Mouse (Mus musculus): Measurements from ENCODE around the gene Cdcp1.

Gene Cdcp1

DNA sequence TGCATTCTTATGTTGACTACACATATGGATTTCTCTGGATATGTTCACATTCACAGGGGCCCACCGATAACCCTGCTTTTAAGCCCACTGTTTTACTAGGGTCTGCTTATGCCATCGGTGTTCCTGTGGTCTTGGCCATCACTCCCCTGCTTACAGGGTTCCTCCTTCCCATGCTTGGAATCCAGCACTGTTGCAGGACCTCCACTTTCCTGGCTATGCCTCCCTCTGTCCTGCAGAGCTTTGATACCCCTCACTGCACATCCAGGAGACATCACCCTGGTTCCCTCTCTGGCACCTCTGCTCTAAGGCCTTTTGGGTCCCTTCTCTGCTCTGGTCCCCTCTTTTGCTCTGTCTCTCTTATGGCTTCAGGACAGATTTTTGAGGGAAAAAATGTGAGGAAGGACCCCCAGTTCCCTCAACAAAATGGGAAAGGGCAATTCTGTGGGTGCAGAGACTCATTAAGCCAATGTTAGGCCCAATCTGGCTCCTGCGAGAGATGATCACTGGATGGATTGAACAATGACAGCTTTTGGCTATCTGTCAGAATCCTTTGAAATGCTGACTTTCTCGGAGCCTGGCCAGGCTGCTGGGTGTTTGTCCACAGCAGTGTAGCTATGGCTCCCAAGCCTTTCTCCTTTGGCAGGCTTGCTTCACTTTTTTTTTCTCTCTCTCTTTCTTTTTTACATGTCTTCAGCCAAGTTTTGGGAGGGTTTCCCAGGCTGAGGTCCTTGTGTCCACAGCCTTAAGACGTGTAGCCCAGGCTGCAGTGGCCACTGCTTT is 65.4 kb downstream of the Cdcp1 start, which contains the start of gene Clec3b:
Gene Clec3b (plus strand): TSS at position 706 of the 780 bp plus-strand sequence.
- DNase-seq = peak; percentile 63

DNA sequence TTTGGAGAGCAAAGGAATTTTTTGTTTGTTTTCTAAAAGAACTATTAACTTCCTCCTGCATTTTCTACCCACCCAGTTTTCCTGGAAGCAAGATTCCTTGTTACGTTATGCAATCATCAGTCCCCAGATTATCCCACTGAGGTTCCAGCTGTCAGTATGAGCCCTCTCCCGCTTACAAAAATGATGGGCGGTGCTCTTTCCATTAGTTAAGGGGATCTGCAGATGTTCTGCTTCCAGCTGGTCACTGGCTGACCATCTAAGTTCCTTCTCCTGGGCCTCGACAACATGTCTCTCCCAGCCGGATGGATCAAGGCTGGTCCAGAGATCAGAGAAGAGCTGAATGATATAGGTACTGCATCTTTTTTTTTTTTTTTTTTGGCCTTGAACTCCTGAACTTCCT is 67.4 kb downstream of the Cdcp1 start:
- peak; percentile 33 for DNase-seq

DNA sequence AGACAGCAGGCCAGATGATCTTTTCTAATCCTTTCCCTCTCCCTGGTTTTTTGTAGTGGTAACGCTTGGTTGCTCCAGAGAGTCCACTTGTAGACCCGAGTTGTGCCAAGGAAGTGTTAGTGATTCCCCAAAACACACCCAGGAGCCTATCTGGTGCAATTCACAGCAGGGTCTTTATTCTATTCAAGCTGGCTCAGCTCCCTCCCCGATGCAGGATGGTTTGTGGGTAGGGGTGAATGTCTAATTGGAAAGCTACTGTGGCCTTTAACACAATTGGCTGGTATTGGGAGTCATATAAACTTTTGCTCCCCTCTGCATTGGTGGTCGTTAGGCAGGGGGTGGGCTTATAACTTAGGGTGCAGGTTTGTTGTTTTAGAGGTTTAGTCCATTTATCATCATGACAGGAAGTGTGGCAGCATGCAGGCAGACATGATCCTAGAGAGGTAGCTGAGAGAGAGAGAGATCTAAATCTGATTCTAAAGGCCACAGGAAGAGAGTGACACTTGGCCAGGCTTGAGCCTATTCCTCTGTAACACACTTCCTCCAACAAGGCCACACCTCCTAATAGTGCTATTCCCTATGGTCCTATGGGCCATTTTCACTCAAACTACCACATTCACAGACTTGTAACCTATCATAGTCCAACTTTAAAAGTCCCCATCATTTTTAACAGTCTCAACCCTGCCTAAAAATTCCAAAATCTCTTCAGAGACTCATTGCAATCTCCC is 75.8 kb downstream of the Cdcp1 start:
- no peak for DNase-seq

DNA sequence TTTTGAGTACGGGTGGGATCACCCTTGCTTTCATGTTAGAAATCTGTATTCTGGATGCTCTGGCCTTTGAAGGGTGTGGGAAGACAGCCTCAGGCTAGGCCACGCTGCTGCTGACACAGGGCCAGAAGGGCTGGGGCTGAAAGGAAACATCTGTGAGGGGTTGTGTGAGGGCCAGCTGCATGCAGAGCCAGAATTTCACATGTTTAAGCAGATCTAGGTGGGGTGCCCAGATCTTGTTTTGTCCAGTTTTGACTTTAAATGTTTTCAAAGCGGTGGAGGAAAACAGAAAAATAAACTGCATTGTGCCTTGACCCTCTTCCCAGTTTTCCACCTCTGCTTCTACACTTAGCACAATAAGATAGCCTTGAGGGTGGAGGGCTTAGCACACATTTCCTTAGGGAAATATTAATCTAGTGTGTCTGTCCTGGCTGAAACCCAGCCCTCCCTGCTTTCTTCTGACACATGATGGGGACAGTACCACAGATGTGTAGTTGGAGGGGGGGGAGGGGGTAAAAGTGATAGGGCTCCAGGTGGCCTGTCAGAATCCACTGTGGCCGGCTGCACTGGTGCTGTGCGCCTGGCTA is 76.9 kb downstream of the Cdcp1 start:
- DNase-seq = peak; percentile 84

DNA sequence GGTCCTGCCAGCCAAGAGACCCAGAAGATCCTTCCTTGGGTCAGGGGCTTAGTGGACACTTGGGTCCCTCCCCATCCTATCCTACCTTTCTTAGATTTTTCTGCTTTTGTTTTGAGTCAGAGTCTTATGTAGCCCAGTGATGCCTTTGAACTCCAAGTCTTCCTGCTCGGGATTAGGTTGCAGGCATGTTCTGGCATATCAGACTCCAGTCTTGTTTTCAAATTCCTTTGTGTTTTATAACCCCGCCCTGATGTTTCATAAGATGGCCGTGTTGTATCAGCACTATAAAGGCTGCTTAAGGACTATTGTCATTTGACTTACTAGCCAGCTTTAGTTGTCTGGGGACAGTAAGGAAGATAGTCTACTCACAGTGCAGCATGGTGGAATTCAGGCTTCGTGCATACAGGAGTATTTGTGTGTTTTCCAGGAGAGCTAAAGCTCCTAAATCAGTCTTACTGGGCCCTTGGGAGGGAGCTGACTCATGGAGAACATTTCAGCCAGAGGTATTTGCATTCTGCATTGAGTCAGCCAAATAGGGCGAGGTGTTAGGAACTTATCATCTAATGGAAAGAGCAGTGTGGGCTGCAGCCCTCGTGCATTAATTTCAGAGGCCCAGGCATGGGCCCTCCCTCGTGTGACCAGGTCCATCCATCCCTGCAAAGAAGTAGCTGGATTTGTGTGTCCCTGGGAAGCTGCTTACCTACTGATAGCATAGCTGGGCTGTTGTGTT is 78.7 kb downstream of the Cdcp1 start:
- DNase-seq = no peak

DNA sequence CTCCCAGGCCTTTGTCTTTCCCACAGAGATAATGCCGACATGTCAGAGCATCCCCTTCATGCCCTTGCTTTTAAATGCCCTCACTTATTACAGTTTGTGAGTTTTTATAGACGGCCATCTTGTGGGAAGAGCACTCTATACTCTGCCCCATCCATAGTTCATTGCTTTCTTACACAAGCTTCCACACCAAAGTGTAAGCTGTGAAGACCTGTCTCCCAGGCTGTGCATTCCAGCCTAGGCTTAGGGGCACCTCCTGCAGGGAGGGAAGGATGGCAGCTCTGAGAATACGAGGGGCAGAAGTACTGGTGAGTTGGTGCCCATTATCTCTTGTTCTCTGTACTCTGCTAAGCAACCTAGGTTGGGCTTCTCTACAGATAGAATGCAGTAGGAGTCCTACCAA is 82.8 kb downstream of the Cdcp1 start:
- no peak for DNase-seq

DNA sequence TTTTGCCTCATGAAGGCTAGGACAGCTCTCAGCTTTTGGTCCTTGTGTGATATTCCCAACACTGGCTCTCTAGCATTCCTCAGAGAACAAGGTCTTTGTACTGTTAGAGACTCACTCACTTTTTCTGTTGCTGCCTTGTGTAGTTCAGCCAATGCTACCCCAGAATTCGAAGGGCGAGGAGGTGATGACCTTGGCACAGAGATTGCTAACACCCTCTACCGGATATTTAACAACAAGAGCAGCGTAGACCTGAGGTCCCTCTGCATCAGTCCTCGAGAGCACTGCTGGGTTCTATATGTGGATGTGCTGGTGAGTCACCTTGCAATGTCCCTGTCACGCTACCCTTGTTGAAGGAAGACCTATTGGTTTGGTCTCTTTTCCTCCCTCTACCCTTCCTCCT is 88.2 kb downstream of the Cdcp1 start:
- DNase-seq = no peak

DNA sequence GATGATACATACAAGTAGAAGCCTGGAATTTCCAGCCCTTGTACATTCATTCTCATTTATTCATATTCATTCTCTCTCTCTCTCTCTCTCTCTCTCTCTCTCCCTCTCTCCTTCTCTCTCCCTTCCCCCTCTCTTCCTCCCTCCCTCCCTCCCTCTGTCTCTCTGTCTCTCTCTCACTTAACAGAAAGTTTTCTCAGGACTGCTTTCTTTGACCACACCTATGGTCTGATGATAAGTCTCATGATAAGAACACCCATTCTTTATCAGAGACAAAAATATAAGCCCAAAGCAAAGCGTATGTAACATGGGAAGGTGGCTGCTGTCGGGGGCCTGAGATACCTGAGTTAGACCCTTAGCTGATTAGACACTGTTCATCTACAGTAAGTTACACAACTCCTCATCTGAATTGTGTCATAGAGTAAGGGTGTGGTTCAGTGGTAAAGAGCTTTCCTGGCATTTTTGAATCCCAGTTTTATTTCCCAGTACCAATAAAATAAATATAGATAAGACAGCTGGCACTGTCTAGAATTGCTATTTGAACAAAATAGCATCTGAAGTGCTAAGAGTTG is 91.3 kb downstream of the Cdcp1 start:
- DNase-seq = no peak

DNA sequence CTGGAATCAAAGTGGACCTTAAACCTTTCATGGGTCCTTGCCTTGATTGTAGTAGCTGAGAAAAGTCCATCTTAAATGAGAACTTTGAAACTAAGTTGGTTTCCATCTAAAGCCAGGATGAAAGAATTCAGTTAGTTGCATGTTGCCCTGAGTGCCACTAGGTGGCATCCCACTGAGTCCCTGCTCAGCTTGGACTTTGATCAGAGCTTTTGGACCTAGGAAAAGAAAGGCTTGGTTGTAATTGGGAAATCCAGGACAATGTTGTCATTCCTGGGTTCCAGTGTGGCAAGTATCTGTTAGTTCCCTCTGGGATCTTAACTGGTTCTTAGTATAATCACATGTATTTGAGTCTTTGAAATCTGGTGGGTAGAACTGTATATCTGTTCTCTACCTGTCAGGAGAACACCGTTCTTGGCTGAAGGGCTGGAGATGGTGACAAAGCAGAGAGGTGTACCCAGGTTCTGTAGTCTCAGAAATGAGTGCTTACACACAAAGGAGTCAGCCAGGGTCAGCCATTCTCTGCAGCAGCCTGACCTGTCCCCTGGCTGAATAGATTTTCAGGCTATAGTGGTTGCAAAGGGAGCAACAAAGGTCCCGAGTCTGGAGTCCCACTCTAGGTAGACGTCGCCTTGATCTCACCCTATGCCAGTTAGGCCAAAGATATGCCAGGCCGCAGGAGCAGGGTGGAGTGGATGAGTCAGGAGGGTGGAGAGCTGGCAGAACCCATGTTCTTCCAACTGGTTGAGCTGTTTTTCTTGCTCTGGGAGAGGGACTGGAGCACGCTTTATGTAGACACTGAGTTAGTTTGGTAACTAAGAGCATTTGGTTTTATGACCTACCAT is 92.0 kb downstream of the Cdcp1 start:
- peak; percentile 38 for DNase-seq

DNA sequence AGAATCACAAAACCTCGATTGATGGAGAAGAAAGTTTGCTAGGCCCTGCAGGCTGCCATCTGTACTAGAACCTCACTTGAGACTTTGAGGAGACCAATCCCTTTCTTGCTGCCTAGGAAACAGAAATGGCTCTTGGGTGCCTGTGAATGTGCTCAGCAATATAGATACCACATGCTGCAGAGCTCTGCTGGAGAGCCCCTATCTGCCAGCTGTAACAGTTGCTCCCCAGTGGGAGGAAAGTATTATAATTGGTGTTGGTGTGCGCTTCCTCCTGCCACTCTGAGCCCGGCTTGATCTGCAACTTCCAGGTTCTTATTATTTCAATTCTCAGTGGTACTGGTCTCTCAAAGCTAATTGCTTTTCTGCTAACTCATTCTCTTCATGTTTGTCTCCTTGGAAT is 92.8 kb downstream of the Cdcp1 start:
- no peak for DNase-seq

Measured in kidney, postnatal 10 days (tissue).